Mouse (Mus musculus) neutrophil, adult 5-6 weeks (primary cell): Measurements from ENCODE around the gene Pdia4. TPM values are rescaled to one million over a fixed set of nuclear protein-coding genes. Genes with fewer than 3 reads are reported as not detected.
"Not testable (repeated sequence)": the region's sequence is repeated elsewhere in the genome, so short reads cannot be mapped to it uniquely, and the experiment has no call there.

Experiments
- ATAC-seq: fragments of 151-379, 151-347 bp; 2 replicates; pipeline ENCODE4 v1.8.0; 2017; ENCODE audit warnings: mild to moderate bottlenecking, moderate TSS enrichment; ENCODE audit not compliant: insufficient number of reproducible peaks, poor library complexity, low FRiP score, severe bottlenecking; ENCODE audit errors: extremely low read depth
- total RNA-seq: library from RNA; stranded (forward); fragments of 200-1000 nt; gene quantifications from 2 replicates; pipeline ENCODE4 v1.2.3, GENCODE M21; 2017

The Pdia4 gene
- 114 and 126 TPM in 2 replicates for total RNA-seq

GRCm38 (mm10) chr6:47813257-47813878, at the start of gene Pdia4:
TSS of gene Pdia4 (minus strand) at chr6:47813430.
- ATAC-seq, result peak; percentile 90

- ATAC-seq, result not testable (repeated sequence)
These were observed 44.5 kb upstream of the Pdia4 start for GRCm38 (mm10) chr6:47857729-47858128.

- ATAC-seq, result no peak
These were observed 44.0 kb upstream of the Pdia4 start for GRCm38 (mm10) chr6:47857241-47857640.

GRCm38 (mm10) chr6:47845779-47846178, 32.5 kb upstream of the Pdia4 start:
- no peak for ATAC-seq

GRCm38 (mm10) chr6:47842337-47842736, 29.1 kb upstream of the Pdia4 start:
- ATAC-seq, result no peak

- no peak for ATAC-seq
These were observed 28.6 kb upstream of the Pdia4 start for GRCm38 (mm10) chr6:47841831-47842230.

- ATAC-seq, result no peak
These were observed 27.8 kb upstream of the Pdia4 start for GRCm38 (mm10) chr6:47841077-47841476.

- no peak for ATAC-seq
These were observed 24.4 kb upstream of the Pdia4 start for GRCm38 (mm10) chr6:47837630-47838029.

- ATAC-seq, result peak; percentile 29; the same call in 1 of the 2 replicates
These were observed 22.8 kb upstream of the Pdia4 start for GRCm38 (mm10) chr6:47835984-47836521.

- peak; percentile 93 for ATAC-seq
These were observed 22.3 kb upstream of the Pdia4 start, which contains the start of gene Zfp398 for GRCm38 (mm10) chr6:47835482-47835983. TSS of gene Zfp398 (plus strand) at chr6:47835661.

GRCm38 (mm10) chr6:47832220-47832619, 19.0 kb upstream of the Pdia4 start:
- no peak for ATAC-seq

- peak; percentile 92 for ATAC-seq
These were observed 17.2 kb upstream of the Pdia4 start, which contains the start of gene Zfp786 for GRCm38 (mm10) chr6:47830104-47831078. TSS of gene Zfp786 (minus strand) at chr6:47830867.

- ATAC-seq, result no peak
These were observed 15.7 kb upstream of the Pdia4 start for GRCm38 (mm10) chr6:47828950-47829349.

GRCm38 (mm10) chr6:47827462-47827861, 14.2 kb upstream of the Pdia4 start:
- no peak for ATAC-seq

GRCm38 (mm10) chr6:47824241-47824640, 11.0 kb upstream of the Pdia4 start:
- ATAC-seq, result no peak

- ATAC-seq, result no peak
These were observed 8.5 kb upstream of the Pdia4 start for GRCm38 (mm10) chr6:47821776-47822175.

GRCm38 (mm10) chr6:47821236-47821635, 8.0 kb upstream of the Pdia4 start:
- ATAC-seq, result no peak

- 0 out of 2 replicates have a peak, but pooled peaks have one; percentile 6 for ATAC-seq
These were observed 6.5 kb upstream of the Pdia4 start for GRCm38 (mm10) chr6:47819626-47820325.

- no peak for ATAC-seq
These were observed 5.5 kb upstream of the Pdia4 start for GRCm38 (mm10) chr6:47818721-47819120.
